In genomic region chr5:124184191-124184590, GRCm38 (mm10) we compare ENCODE assay signal across 12 mouse cellular contexts.
A peak's percentile ranks its signal among the peaks of the same experiment; 100 is the strongest.
DNase-seq lines count a peak whose midpoint lies in the region; ATAC-seq and TF ChIP-seq lines count a peak whose summit lies in the region.
"Had no signal": no experiment of that assay in that cellular context is flagged by ENCODE, and none has a peak within 500 bp of the region (broad histone marks: within the 10 kb centered on the region; RNA-seq: fewer than 3 reads in every experiment).

No protein-coding gene starts in this region.

- ATAC-seq in hindbrain, embryonic 16.5 days: no peak
- ATAC-seq in neural tube, embryonic 15.5 days (ENCODE audit: low FRiP score): no peak

- no peak for TF ChIP-seq CTCF in thymus, adult 2 months (IDR thresholded peaks at IDR 0.05; ENCODE audit: borderline replicate concordance, control insufficient read depth, extremely low read depth, insufficient read depth, low read length, poor library complexity)

- H3K4me3 ChIP-seq in heart, embryonic 10.5 days: no peak overlapping the region
- peak overlapping the region; percentile 12; the same call in 1 of the 2 replicates for H3K4me3 ChIP-seq in thymus, adult 2 months (ENCODE audit: control insufficient read depth, insufficient read depth, low read length)
- H3K4me3 ChIP-seq in hindbrain, embryonic 16.5 days (ENCODE audit: low read length): peak overlapping the region; percentile 34
- H3K4me3 ChIP-seq in neural tube, embryonic 15.5 days (replicated peaks): peak overlapping the region; percentile 30
- H3K4me3 ChIP-seq: lung, embryonic 15.5 days had no signal

- H3K4me2 ChIP-seq in hindbrain, embryonic 16.5 days (ENCODE audit: low read length): peak overlapping the region; percentile 56
- peak overlapping the region; percentile 57 for H3K4me2 ChIP-seq in neural tube, embryonic 15.5 days
- H3K4me2 ChIP-seq: lung, embryonic 15.5 days had no signal

- peak overlapping the region; percentile 15 for H3K9ac ChIP-seq in hindbrain, embryonic 16.5 days (ENCODE audit: low read depth, low read length)
- H3K9ac ChIP-seq in neural tube, embryonic 15.5 days (replicated peaks): peak overlapping the region; percentile 50
- H3K9ac ChIP-seq: lung, embryonic 15.5 days had no signal

- no peaks in the 10 kb centered on the region for H3K27me3 ChIP-seq in heart, embryonic 10.5 days (ENCODE audit: insufficient read depth, poor library complexity, severe bottlenecking)
- no peaks in the 10 kb centered on the region for H3K27me3 ChIP-seq in thymus, adult 2 months (ENCODE audit: control insufficient read depth, insufficient read depth, low read length)
- H3K27me3 ChIP-seq in hindbrain, embryonic 16.5 days (replicated peaks; ENCODE audit: control insufficient read depth, insufficient read depth, low read length): no peaks in the 10 kb centered on the region
- no peaks in the 10 kb centered on the region for H3K27me3 ChIP-seq in neural tube, embryonic 15.5 days (replicated peaks)
- H3K27me3 ChIP-seq: lung, embryonic 15.5 days had no signal

- no peak for DNase-seq in heart, embryonic 10.5 days (ENCODE audit: low spot score)
- DNase-seq in heart, adult 11 months: no peak
- no peak for DNase-seq in thymus, adult 2 months
- DNase-seq in thymus, postnatal 25 days: no peak
- no peak for DNase-seq in lung, postnatal 4 days
- DNase-seq in adrenal gland, adult 18-20 months (ENCODE audit: low spot score in 2 of 2): no peak
- DNase-seq: adrenal gland, adult 2 months; embryo, embryonic 11 days; left cerebral cortex, postnatal 4 days had no signal

- TF ChIP-seq POLR2A in thymus, adult 2 months (IDR thresholded peaks at IDR 0.05; ENCODE audit: control insufficient read depth, extremely low read depth, insufficient read depth, low read length, poor library complexity): no peak

- no peaks in the 10 kb centered on the region for H3K9me3 ChIP-seq in heart, embryonic 10.5 days
- no peaks in the 10 kb centered on the region for H3K9me3 ChIP-seq in hindbrain, embryonic 16.5 days (ENCODE audit: control insufficient read depth, low read length)
- H3K9me3 ChIP-seq in neural tube, embryonic 15.5 days (replicated peaks): no peaks in the 10 kb centered on the region
- H3K9me3 ChIP-seq: lung, embryonic 15.5 days had no signal

- peak overlapping the region; percentile 87; the same call in 1 of the 2 replicates for H3K27ac ChIP-seq in heart, embryonic 10.5 days
- peak overlapping the region; percentile 20 for H3K27ac ChIP-seq in thymus, adult 2 months (ENCODE audit: control insufficient read depth, insufficient read depth, low read length)
- peak overlapping the region; percentile 5 for H3K27ac ChIP-seq in hindbrain, embryonic 16.5 days (ENCODE audit: low read depth, low read length)
- peak overlapping the region; percentile 87 for H3K27ac ChIP-seq in neural tube, embryonic 15.5 days (replicated peaks)
- H3K27ac ChIP-seq: lung, embryonic 15.5 days had no signal

- WGBS in heart, embryonic 10.5 days: 86% methylated on average over 3 of the region's 3 CpGs
- WGBS in thymus, adult 2 months: 74% methylated on average over 3 of the region's 3 CpGs
- WGBS in hindbrain, embryonic 16.5 days: 39% methylated on average over 3 of the region's 3 CpGs
- 40% methylated on average over 3 of the region's 3 CpGs for WGBS in neural tube, embryonic 15.5 days

- H3K4me1 ChIP-seq in heart, embryonic 10.5 days: peaks cover 65% of the 10 kb centered on the region
- peaks cover 71% of the 10 kb centered on the region for H3K4me1 ChIP-seq in thymus, adult 2 months (replicated peaks; ENCODE audit: control insufficient read depth, insufficient read depth, low read length)
- H3K4me1 ChIP-seq in hindbrain, embryonic 16.5 days (ENCODE audit: control insufficient read depth, insufficient read depth, low read depth, low read length): peaks cover 57% of the 10 kb centered on the region
- H3K4me1 ChIP-seq in neural tube, embryonic 15.5 days: peaks cover 65% of the 10 kb centered on the region

- no peaks in the 10 kb centered on the region; the same call in 1 of the 2 replicates for H3K36me3 ChIP-seq in heart, embryonic 10.5 days
- H3K36me3 ChIP-seq in thymus, adult 2 months (ENCODE audit: control insufficient read depth, insufficient read depth, low read length): no peaks in the 10 kb centered on the region
- H3K36me3 ChIP-seq in hindbrain, embryonic 16.5 days (ENCODE audit: control insufficient read depth, insufficient read depth, low read length): no peaks in the 10 kb centered on the region
- no peaks in the 10 kb centered on the region for H3K36me3 ChIP-seq in neural tube, embryonic 15.5 days
- H3K36me3 ChIP-seq: lung, embryonic 15.5 days had no signal

Comparison
In these comparisons a context has a peak if more than half of its experiments do, and no peak if none do; other contexts are left out.
1. H3K27ac ChIP-seq: peak in every context shown above with its lines; median percentile 87 in heart, embryonic 10.5 days; 87 in neural tube, embryonic 15.5 days; 20 in thymus, adult 2 months; 5 in hindbrain, embryonic 16.5 days.